Mouse (Mus musculus): Measurements from ENCODE around the gene Slc37a4. TPM values are rescaled to one million over a fixed set of nuclear protein-coding genes. Genes with fewer than 3 reads are reported as not detected.
"Not testable (repeated sequence)": the region's sequence is repeated elsewhere in the genome, so short reads cannot be mapped to it uniquely, and the experiment has no call there.

The Slc37a4 gene
- polyA plus RNA-seq, 1 experiment from 2014 or later, result 18.8 TPM

DNA sequence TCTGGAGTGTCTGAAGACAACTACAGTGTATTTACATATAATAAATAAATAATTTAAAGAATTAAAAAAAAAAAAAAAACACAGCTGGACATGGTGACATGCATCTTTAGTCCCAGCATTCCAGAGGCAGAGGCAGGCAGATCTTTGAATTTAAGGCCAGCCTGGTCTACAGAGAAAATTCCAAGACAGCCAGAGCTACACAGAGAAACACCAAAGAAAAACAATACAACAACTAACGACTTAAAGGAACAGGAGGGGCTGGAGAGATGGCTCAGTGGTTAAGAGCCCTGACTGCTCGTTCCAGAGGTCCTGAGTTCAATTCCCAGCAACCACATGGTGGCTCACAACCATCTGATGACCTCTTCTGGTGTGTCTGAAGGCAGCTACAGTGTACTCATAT is 19.3 kb upstream of the Slc37a4 start:
- WGBS, result 86% methylated on average over 2 of the region's 2 CpGs
- not testable (repeated sequence) for H3K27me3 ChIP-seq (ENCODE audit: poor library complexity, severe bottlenecking); H3K4me3 ChIP-seq; H3K9me3 ChIP-seq; H3K27ac ChIP-seq; DNase-seq (ENCODE audit: extremely low spot score, low spot score)
- H3K4me1 ChIP-seq, result peaks cover 30% of the 10 kb centered on the region
- H3K36me3 ChIP-seq (replicated peaks), result peaks cover 20% of the 10 kb centered on the region

- H3K27me3 ChIP-seq (ENCODE audit: poor library complexity, severe bottlenecking), result no peaks in the 10 kb centered on the region
- WGBS, result 91% methylated on average over 5 of the region's 5 CpGs
Observed at GRCm38 (mm10) chr9:44378153-44378730, 18.4 kb upstream of the Slc37a4 start.

DNA sequence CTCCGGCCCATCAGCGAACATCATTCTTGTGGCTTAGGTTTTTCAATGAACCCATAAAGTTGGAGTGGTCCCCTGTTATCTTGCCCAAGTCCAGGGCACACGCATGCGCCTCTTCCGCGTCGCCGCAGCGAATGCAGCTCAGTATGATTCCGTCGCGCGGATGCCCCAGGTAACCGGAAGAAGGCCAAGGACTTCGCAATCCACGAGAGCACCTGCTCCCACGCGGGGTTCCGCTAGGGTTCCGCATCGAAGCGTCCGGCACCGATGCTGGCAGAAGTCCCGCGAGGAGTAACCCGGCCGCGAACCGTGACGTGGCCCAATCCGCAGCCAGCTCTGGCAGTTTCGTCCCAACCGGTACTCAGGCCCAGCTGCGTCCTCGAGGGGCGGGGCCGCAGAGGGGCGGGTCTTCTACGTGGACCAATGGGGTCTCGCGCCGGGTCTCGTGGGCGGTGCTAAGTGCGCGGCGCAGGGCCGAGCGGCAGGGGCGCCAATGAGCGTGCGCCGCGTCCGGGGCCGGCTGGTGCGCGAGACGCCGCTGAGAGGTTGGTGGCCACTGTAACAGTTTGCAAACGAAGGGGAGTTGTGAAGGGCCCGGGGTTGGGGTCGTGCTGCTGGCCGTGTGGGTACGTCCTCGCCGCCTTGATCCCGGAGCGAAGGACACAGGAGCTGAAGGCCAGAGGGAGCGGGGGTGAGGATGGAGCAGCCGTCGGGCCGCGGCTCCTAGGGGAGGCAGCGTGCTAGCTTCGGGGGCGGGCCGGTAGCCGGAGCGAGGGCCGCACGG is 17.4 kb upstream of the Slc37a4 start, which contains the start of gene Hyou1:
Gene Hyou1, plus strand, starts transcription at position 437 of the 781 bp plus-strand sequence.
- peaks cover 39% of the 10 kb centered on the region for H3K36me3 ChIP-seq (replicated peaks)
- under 1% methylated on average over 83 of the region's 83 CpGs for whole genome bisulfite sequencing
- H3K27ac ChIP-seq, result peak within 1 kb of the TSS; percentile 90
- peak; percentile 99 for DNase-seq (ENCODE audit: extremely low spot score, low spot score)
- H3K9me3 ChIP-seq, result no peaks in the 10 kb centered on the region
- peaks cover 30% of the 10 kb centered on the region for H3K4me1 ChIP-seq
- no peaks in the 10 kb centered on the region for H3K27me3 ChIP-seq (ENCODE audit: poor library complexity, severe bottlenecking)
- peak within 1 kb of the TSS; percentile 76 for H3K4me3 ChIP-seq

More at GRCm38 (mm10) chr9:44378153-44378730, 18.4 kb upstream of the Slc37a4 start:
- Histone ChIP-seq H3K4me3 (peak overlapping the region; percentile 76), H3K9me3 (no peaks in the 10 kb centered on the region), H3K4me1 (peaks cover 30% of the 10 kb centered on the region), H3K27ac (peak overlapping the region; percentile 90), H3K36me3 (replicated peaks) (peaks cover 29% of the 10 kb centered on the region)
- no peak for DNase-seq (ENCODE audit: extremely low spot score, low spot score)

DNA sequence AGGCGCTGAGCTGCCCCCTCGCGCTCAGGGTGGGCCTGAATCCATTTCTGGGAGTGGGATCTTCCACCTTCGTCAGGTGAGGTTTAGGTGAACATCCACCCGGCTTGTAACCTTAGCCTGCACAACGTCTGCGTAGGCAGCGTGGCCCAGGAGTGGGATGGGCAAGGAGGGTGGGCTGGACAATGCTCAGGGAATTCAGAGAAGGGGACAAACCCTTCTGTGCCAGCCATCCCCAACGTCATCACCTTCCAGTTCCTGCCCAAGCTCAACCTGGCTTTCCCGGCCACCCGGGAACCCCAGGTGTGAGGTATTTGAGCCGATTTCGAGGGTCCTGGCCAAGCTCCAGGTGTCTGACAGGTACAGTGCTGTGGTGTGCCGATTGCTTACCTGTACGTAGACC is 16.8 kb upstream of the Slc37a4 start:
- peak overlapping the region; percentile 76 for H3K4me3 ChIP-seq
- no peaks in the 10 kb centered on the region for H3K27me3 ChIP-seq (ENCODE audit: poor library complexity, severe bottlenecking)
- 11% methylated on average over 15 of the region's 15 CpGs for WGBS

DNA sequence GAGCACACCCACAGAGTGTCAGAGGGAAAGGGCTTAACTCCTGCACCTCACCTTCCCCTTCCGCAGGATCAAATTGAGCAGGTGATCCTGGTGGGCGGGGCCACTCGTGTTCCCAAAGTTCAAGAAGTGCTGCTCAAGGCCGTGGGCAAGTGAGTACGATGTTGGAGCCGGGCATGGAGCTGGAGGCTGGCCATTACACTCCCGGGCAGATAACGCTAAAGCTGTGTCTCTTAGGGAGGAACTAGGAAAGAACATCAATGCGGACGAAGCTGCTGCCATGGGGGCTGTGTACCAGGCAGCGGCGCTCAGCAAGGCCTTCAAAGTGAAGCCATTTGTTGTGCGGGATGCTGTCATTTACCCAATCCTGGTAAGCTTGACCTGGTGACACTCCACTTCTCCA is 12.1 kb upstream of the Slc37a4 start:
- no peaks in the 10 kb centered on the region for H3K9me3 ChIP-seq
- H3K4me1 ChIP-seq, result peaks cover 19% of the 10 kb centered on the region
- H3K36me3 ChIP-seq (replicated peaks), result peaks cover 93% of the 10 kb centered on the region
- no peak for DNase-seq (ENCODE audit: extremely low spot score, low spot score)
- no peak overlapping the region for H3K4me3 ChIP-seq
- H3K27me3 ChIP-seq (ENCODE audit: poor library complexity, severe bottlenecking), result no peaks in the 10 kb centered on the region
- WGBS, result 93% methylated on average over 13 of the region's 13 CpGs
- H3K27ac ChIP-seq, result no peak overlapping the region

More for the DNA sequence above, 16.8 kb upstream of the Slc37a4 start:
- Histone ChIP-seq H3K36me3 (replicated peaks) (peaks cover 46% of the 10 kb centered on the region), H3K27ac (peak overlapping the region; percentile 90), H3K4me1 (peaks cover 30% of the 10 kb centered on the region), H3K9me3 (no peaks in the 10 kb centered on the region)
- DNase-seq (ENCODE audit: extremely low spot score, low spot score), result no peak

- Histone ChIP-seq H3K27me3 (ENCODE audit: poor library complexity, severe bottlenecking) (no peaks in the 10 kb centered on the region), H3K4me1 (no peaks in the 10 kb centered on the region), H3K27ac (no peak overlapping the region), H3K36me3 (replicated peaks) (peaks cover 100% of the 10 kb centered on the region), H3K4me3 (no peak overlapping the region), H3K9me3 (no peaks in the 10 kb centered on the region)
- DNase-seq (ENCODE audit: extremely low spot score, low spot score), result no peak
- 89% methylated on average over 3 of the region's 3 CpGs for WGBS
Observed at GRCm38 (mm10) chr9:44387221-44387620, 9.4 kb upstream of the Slc37a4 start.

DNA sequence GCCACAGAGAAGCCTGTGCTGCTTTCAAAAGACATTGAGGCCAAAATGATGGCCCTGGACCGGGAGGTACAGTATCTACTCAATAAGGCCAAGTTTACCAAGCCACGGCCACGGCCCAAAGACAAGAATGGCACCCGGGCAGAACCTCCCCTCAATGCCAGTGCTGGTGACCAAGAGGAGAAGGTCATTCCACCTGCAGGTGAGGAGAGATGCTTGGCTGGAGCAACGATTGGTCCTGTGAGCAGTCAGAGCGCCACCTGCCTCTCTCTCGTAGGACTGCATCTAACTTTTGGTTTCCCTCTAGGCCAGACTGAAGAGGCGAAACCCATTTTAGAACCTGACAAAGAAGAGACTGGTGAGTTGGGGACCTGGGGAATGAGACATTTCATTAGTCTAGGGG is 7.4 kb upstream of the Slc37a4 start:
- peaks cover 90% of the 10 kb centered on the region for H3K36me3 ChIP-seq (replicated peaks)
- 66% methylated on average over 8 of the region's 8 CpGs for WGBS
- no peak overlapping the region for H3K27ac ChIP-seq
- no peaks in the 10 kb centered on the region for H3K4me1 ChIP-seq
- H3K9me3 ChIP-seq, result no peaks in the 10 kb centered on the region
- DNase-seq (ENCODE audit: extremely low spot score, low spot score), result no peak
- H3K27me3 ChIP-seq (ENCODE audit: poor library complexity, severe bottlenecking), result no peaks in the 10 kb centered on the region
- H3K4me3 ChIP-seq, result no peak overlapping the region

DNA sequence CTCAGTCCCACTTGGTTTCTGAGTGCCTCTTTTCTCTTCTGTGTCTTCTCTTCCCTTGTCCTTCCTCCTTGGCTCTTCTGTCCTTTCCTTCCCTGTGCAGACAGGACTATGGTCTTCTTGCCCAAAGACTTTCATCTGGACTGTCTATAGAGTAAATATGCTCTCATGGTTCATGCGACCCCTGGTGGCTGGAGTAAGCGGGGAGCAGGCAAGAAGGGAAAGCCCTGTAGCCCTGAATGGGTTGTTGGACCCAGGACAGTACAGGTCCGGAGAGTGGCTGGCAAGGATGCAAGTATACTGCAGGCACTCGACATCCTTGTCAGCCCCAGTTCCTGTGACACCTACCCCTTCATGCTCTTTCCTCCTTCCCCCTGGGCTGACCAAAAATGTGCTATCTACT is 5.2 kb upstream of the Slc37a4 start:
- peak; percentile 56 for DNase-seq (ENCODE audit: extremely low spot score, low spot score)
- Histone ChIP-seq H3K27ac (no peak overlapping the region), H3K4me3 (no peak overlapping the region), H3K9me3 (no peaks in the 10 kb centered on the region), H3K4me1 (peaks cover 5% of the 10 kb centered on the region), H3K27me3 (ENCODE audit: poor library complexity, severe bottlenecking) (no peaks in the 10 kb centered on the region), H3K36me3 (replicated peaks) (peaks cover 68% of the 10 kb centered on the region)
- 47% methylated on average over 4 of the region's 4 CpGs for WGBS

- peak overlapping the region; percentile 91 for H3K27ac ChIP-seq
- 18% methylated on average over 4 of the region's 4 CpGs for WGBS
- H3K36me3 ChIP-seq (replicated peaks), result peaks cover 47% of the 10 kb centered on the region
- peak overlapping the region; percentile 84 for H3K4me3 ChIP-seq
- no peaks in the 10 kb centered on the region for H3K27me3 ChIP-seq (ENCODE audit: poor library complexity, severe bottlenecking)
- H3K4me1 ChIP-seq, result peaks cover 37% of the 10 kb centered on the region
- H3K9me3 ChIP-seq, result no peaks in the 10 kb centered on the region
- DNase-seq (ENCODE audit: extremely low spot score, low spot score), result no peak
Observed at GRCm38 (mm10) chr9:44398087-44398486, 1.4 kb downstream of the Slc37a4 start.

- Histone ChIP-seq H3K27me3 (ENCODE audit: poor library complexity, severe bottlenecking) (no peaks in the 10 kb centered on the region), H3K4me1 (peaks cover 37% of the 10 kb centered on the region), H3K36me3 (replicated peaks) (peaks cover 50% of the 10 kb centered on the region), H3K27ac (peak overlapping the region; percentile 91; the same call in 1 of the 2 replicates), H3K4me3 (peak overlapping the region; percentile 84; the same call in 1 of the 2 replicates), H3K9me3 (no peaks in the 10 kb centered on the region)
- WGBS, result 83% methylated on average over 9 of the region's 9 CpGs
- no peak for DNase-seq (ENCODE audit: extremely low spot score, low spot score)
Observed at GRCm38 (mm10) chr9:44398551-44398950, 1.9 kb downstream of the Slc37a4 start.

- Histone ChIP-seq H3K36me3 (replicated peaks) (peaks cover 57% of the 10 kb centered on the region), H3K4me1 (peaks cover 37% of the 10 kb centered on the region), H3K27ac (no peak overlapping the region), H3K4me3 (peak overlapping the region; percentile 10; the same call in 1 of the 2 replicates), H3K27me3 (ENCODE audit: poor library complexity, severe bottlenecking) (no peaks in the 10 kb centered on the region), H3K9me3 (no peaks in the 10 kb centered on the region)
- 84% methylated on average over 13 of the region's 13 CpGs for WGBS
- no peak for DNase-seq (ENCODE audit: extremely low spot score, low spot score)
Observed at GRCm38 (mm10) chr9:44399114-44399794, 2.6 kb downstream of the Slc37a4 start.

DNA sequence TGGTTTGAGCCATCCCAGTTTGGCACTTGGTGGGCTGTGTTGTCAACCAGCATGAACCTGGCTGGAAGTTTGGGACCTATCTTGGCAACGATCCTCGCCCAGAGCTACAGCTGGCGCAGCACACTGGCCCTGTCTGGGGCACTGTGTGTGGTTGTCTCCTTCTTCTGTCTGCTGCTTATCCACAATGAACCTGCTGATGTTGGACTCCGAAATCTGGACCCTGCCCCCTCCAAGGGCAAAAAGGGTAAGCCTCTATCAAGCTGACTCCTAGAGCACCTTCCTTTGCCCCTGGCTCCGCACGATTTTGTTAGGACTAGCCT is 3.1 kb downstream of the Slc37a4 start:
- DNase-seq (ENCODE audit: extremely low spot score, low spot score), result no peak
- Histone ChIP-seq H3K27me3 (ENCODE audit: poor library complexity, severe bottlenecking) (no peaks in the 10 kb centered on the region), H3K4me3 (no peak overlapping the region), H3K36me3 (replicated peaks) (peaks cover 62% of the 10 kb centered on the region), H3K4me1 (peaks cover 37% of the 10 kb centered on the region), H3K9me3 (no peaks in the 10 kb centered on the region), H3K27ac (no peak overlapping the region)
- WGBS, result 94% methylated on average over 6 of the region's 6 CpGs

DNA sequence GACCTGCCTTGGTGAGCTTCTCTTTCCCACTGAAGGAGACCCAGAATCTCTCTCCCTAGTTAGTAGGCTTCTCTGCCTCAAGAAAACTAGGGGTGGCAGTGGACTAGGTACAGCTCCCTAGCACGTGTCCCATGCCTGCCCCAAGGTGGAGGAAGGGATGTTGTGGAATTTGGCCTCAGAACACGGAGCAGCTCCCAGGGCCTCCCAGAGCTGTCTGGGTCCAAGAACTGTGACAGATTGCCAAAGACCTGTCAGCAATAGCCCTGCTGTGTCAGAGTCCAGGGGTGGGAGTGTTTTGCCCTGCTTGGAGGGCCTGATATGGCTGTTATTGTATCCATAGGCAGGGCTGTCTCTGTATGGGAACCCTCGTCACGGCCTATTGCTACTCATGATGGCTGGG is 4.4 kb downstream of the Slc37a4 start:
- peaks cover 42% of the 10 kb centered on the region for H3K4me1 ChIP-seq
- H3K36me3 ChIP-seq (replicated peaks), result peaks cover 73% of the 10 kb centered on the region
- H3K9me3 ChIP-seq, result no peaks in the 10 kb centered on the region
- no peak overlapping the region for H3K27ac ChIP-seq
- 90% methylated on average over 4 of the region's 4 CpGs for WGBS
- no peak overlapping the region for H3K4me3 ChIP-seq
- no peak for DNase-seq (ENCODE audit: extremely low spot score, low spot score)
- H3K27me3 ChIP-seq (ENCODE audit: poor library complexity, severe bottlenecking), result no peaks in the 10 kb centered on the region
